ENCODE assay signal across 8 mouse cellular contexts in genomic region chr3:152339862-152340557, GRCm38 (mm10). TPM values are rescaled to one million over a fixed set of nuclear protein-coding genes. Genes with fewer than 3 reads are reported as not detected.
A peak's percentile ranks its signal among the peaks of the same experiment; 100 is the strongest.
DNase-seq lines count a peak whose midpoint lies in the region.

Gene Miga1 (minus strand): TSS chr3:152340407.

- 3% methylated on average over 54 of the region's 54 CpGs for WGBS in macrophage (ENCODE audit: missing documents)

- no peaks in the 10 kb centered on the region for H3K79me2 ChIP-seq in macrophage (ENCODE audit: inconsistent target)

- no peak within 1 kb of the TSS for H3K27ac ChIP-seq in macrophage

- intact Hi-C loops in gastrocnemius, postnatal 14 days (cut with DNase I; ENCODE audit: low total_unique reads): no loop called here

- H3K36me3 ChIP-seq in macrophage (ENCODE audit: inconsistent target): no peaks in the 10 kb centered on the region

- peak within 1 kb of the TSS; percentile 42 for H3K4me3 ChIP-seq in macrophage (ENCODE audit: inconsistent target)

- DNase-seq in adrenal gland, adult (ENCODE audit: inconsistent age in 2 of 2, low spot score in 1 of 2): peak; percentile 76 to 86
- DNase-seq in embryo, embryonic 10.5 days (ENCODE audit: low spot score): peak; percentile 86
- peak; percentile 47 for DNase-seq in gastrocnemius, postnatal 14 days
- peak; percentile 70 for DNase-seq in induced T-regulatory cell, adult 2 months (ENCODE audit: low read depth)
- DNase-seq in left cerebral cortex, adult 8-10 months (ENCODE audit: low spot score in 2 of 2): peak; percentile 82
- DNase-seq in right cerebral cortex, adult 18-20 months: peak; percentile 90
- peak; percentile 58 for DNase-seq in urinary bladder, adult 2 months (ENCODE audit: low spot score)

RNA-seq across cellular contexts. Expression of gene Miga1, which starts in this region (rescaled TPM):
- 1 to 10 TPM; 3.7 to 4.1 TPM for total RNA-seq in gastrocnemius, postnatal 14 days (2021)
- 10 to 100 TPM; 82.5 to 93.1 (median 87.5) TPM for total RNA-seq in left cerebral cortex, adult 8-10 months (2022)
- total RNA-seq in macrophage (2018; cell fraction: chromatin; rRNA removed): 100 to 1,000 TPM in 1 of 26 experiments, 10 to 100 TPM in 25; 21.3 to 104 (median 32.1) TPM
- total RNA-seq in macrophage (2018; cell fraction: cytosol; rRNA removed): 1 to 10 TPM; 2.0 to 7.4 (median 4.4) TPM
- 10 to 100 TPM in 24 of 26 experiments, 1 to 10 TPM in 2; 9.4 to 49.4 (median 18.4) TPM for total RNA-seq in macrophage (2018; cell fraction: nucleus; rRNA removed)
- polyA plus RNA-seq in macrophage (2018): 3.8 to 4.6 TPM (median 4.2 TPM) in 3 replicates
- 6.4 and 7.4 TPM in 2 replicates for polyA plus RNA-seq in urinary bladder, adult 2 months (2012; rRNA removed)

Comparison
In these comparisons a context has a peak if more than half of its experiments do, and no peak if none do; other contexts are left out.
1. RNA of gene Miga1 (total RNA-seq): 82.5 to 93.1 TPM in left cerebral cortex, adult 8-10 months; 3.7 to 4.1 TPM in gastrocnemius, postnatal 14 days; every median in the first group is over 10 times any median in the second.
2. Peak in every context shown above with its lines, with median percentiles within 50 percentile points of each other: DNase-seq.